Mouse (Mus musculus) hematopoietic stem cell, adult 5-6 weeks (primary cell): ENCODE data around the gene Gm10382. TPM values are rescaled to one million over a fixed set of nuclear protein-coding genes. Genes with fewer than 3 reads are reported as not detected.
"Not testable (repeated sequence)": the region's sequence is repeated elsewhere in the genome, so short reads cannot be mapped to it uniquely, and the experiment has no call there.

ENCODE experiments used
- ATAC-seq, 2 experiments: fragments of 125-278 bp in 1 of 2; replicated peaks in 1 of 2; 2 replicates each; pipeline ENCODE4 v1.8.0; 2016 to 2017; ENCODE audit warnings: inconsistent platforms in 2 of 2, mild to moderate bottlenecking in 2 of 2, moderate number of reproducible peaks in 2 of 2, low read depth in 1 of 2, moderate TSS enrichment in 1 of 2; ENCODE audit not compliant: low FRiP score in 2 of 2, poor library complexity in 2 of 2, severe bottlenecking in 2 of 2, insufficient read depth in 1 of 2, low TSS enrichment in 1 of 2
- total RNA-seq: library from RNA; stranded (forward); fragments of 172-1452, 232-1000 nt; gene quantifications from 2 replicates; pipeline ENCODE4 v1.2.3, GENCODE M21; 2017

Gene Gm10382
- total RNA-seq, 1 experiment from 2014 or later, result 1.6 TPM

- not testable (repeated sequence) for ATAC-seq
Observed at GRCm38 (mm10) chr5:125434347-125434746, 45.2 kb downstream of the Gm10382 start.

Other genes with a start within 250 kb of the Gm10382 start
- 10.7 and 13.4 TPM in 2 replicates for gene Ncor2, start 210.1 kb upstream of the Gm10382 start, total RNA-seq
- gene Scarb1, start 48.2 kb upstream of the Gm10382 start, total RNA-seq, result 35.7 and 45.6 TPM in 2 replicates
- 339 and 386 TPM in 2 replicates for gene Ubc, start 880 bp downstream of the Gm10382 start, total RNA-seq
- gene Dhx37, start 44.8 kb downstream of the Gm10382 start, total RNA-seq, result 65.8 and 87.1 TPM in 2 replicates
- gene Bri3bp, start 52.2 kb downstream of the Gm10382 start, total RNA-seq, result 23.0 and 25.6 TPM in 2 replicates
- gene Aacs, start 86.5 kb downstream of the Gm10382 start, total RNA-seq, result 8.1 and 15.9 TPM in 2 replicates
- 0.13 and 0.25 TPM in 2 replicates for gene Tmem132b, start 142.5 kb downstream of the Gm10382 start, total RNA-seq